Mouse (Mus musculus): ENCODE results near the gene Etnk2.

DNA sequence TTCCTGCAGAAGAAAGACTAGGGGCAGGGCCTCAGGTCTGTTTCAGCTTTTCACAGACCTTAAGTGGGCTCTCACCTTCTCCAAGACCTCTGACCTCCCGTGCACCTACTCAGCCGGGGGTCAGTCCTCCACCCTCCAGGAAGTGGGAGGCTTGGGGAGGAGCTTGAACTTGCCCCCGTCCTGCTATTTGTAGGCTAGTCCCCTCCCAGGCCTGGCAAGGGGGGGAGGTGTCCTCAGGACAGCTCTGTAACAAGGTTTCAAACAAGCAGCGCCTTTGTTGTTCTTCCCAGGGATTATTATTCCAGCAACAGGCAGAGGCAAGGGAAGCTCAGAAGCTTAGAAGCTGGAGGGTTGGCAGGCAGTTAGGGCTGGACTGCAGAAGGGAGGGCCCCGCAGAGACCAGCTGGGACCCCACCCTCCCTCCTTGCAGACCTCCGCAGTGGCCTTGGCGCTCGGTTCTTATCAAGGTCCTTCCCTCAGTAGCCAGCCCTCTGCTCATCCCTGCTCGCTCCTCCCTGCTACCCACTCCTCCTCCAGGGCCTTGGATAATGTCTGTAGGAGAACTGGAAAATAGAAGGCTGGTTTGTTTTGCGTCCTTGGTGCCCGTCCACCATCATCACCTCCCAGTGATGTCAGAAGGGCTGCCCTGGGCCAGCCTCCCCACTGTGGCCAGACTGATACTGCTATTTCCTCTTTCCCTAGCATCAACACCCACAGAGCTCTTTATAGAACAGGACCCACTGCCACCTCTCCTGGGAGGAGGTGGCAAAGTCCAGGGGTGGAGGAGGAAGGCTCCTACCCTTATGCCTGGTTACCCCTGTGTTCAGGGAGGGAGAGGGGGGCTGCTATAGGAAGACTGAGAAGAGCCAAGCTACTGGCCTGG lies 4.5 kb downstream of the Etnk2 start:
- TF ChIP-seq CTCF (conservative IDR thresholded peaks at IDR 0.05; ENCODE audit: low read length) (no peak), POU5F1 (IDR thresholded peaks at IDR 0.05; ENCODE audit: borderline replicate concordance, low read length) (no peak)

Measured in E14TG2a.4 (cell line).